ENCODE assay signal across 8 mouse cellular contexts in the genomic region with DNA sequence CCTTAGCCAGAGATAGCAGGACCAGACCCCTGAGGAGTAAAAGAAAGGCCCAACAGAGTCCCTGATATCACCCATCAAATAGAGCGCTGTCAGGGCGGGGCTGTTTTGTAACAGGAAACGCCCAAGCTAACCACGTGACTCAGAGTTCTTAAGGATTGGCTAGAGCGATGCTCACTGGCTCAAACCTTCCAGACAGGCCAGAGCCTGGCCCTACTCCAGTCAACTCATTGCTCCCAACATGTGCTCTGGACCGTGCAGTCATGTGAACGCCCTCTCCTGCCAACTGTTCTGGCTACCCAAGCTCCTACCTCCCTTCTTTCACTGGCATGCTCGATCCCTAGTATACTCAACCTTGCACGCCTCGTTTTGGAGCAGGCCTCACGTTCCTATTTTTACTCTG.
DNase-seq lines count a peak whose midpoint lies in the region; ATAC-seq and TF ChIP-seq lines count a peak whose summit lies in the region.

No protein-coding gene starts in this region.

- ATAC-seq in erythroid progenitor cell, adult 5-6 weeks (replicated peaks; ENCODE audit: low FRiP score, poor library complexity, severe bottlenecking) = peak; percentile 88
- peak; percentile 94 for ATAC-seq in liver, embryonic 12.5 days

- WGBS in liver, embryonic 12.5 days (ENCODE audit: insufficient replicate concordance) = 50% methylated on average over 11 of the region's 11 CpGs
- WGBS in thymus, adult 2 months = 87% methylated on average over 11 of the region's 11 CpGs

- H3K4me2 ChIP-seq in liver, embryonic 12.5 days = peak overlapping the region; percentile 50

- H3K27ac ChIP-seq in liver, embryonic 12.5 days = peak overlapping the region; percentile 76
- no peak overlapping the region for H3K27ac ChIP-seq in thymus, adult 2 months (ENCODE audit: control insufficient read depth, insufficient read depth, low read length)

- TF ChIP-seq POLR2A in thymus, adult 2 months (IDR thresholded peaks at IDR 0.05; ENCODE audit: control insufficient read depth, extremely low read depth, insufficient read depth, low read length, poor library complexity) = no peak

- no peak overlapping the region for H3K4me3 ChIP-seq in liver, embryonic 12.5 days
- H3K4me3 ChIP-seq in thymus, adult 2 months (ENCODE audit: control insufficient read depth, insufficient read depth, low read length) = no peak overlapping the region

- DNase-seq in testis, postnatal 14 days (ENCODE audit: low spot score) = peak; percentile 40
- no peak for DNase-seq in testis, postnatal 10 days (ENCODE audit: low spot score)
- DNase-seq in adrenal gland, postnatal 10 days = peak; percentile 74
- DNase-seq in heart, postnatal 14 days = peak; percentile 83 to 86
- peak; percentile 55 for DNase-seq in splenic B cell, adult 2 months (ENCODE audit: low read depth, low spot score)
- DNase-seq in thymus, adult 2 months = no peak

- peak overlapping the region; percentile 43; the same call in 1 of the 2 replicates for H3K9ac ChIP-seq in liver, embryonic 12.5 days

- peaks cover 70% of the 10 kb centered on the region for H3K36me3 ChIP-seq in liver, embryonic 12.5 days
- H3K36me3 ChIP-seq in splenic B cell, adult 2 months (ENCODE audit: control insufficient read depth, insufficient read depth, low read length, poor library complexity, severe bottlenecking) = no peaks in the 10 kb centered on the region
- no peaks in the 10 kb centered on the region for H3K36me3 ChIP-seq in thymus, adult 2 months (ENCODE audit: control insufficient read depth, insufficient read depth, low read length)

- H3K4me1 ChIP-seq in liver, embryonic 12.5 days = peaks cover 76% of the 10 kb centered on the region
- peaks cover 9% of the 10 kb centered on the region for H3K4me1 ChIP-seq in thymus, adult 2 months (replicated peaks; ENCODE audit: control insufficient read depth, insufficient read depth, low read length)

- no peaks in the 10 kb centered on the region for H3K27me3 ChIP-seq in liver, embryonic 12.5 days (replicated peaks)
- no peaks in the 10 kb centered on the region for H3K27me3 ChIP-seq in splenic B cell, adult 2 months (ENCODE audit: control insufficient read depth, insufficient read depth, low read length, poor library complexity, severe bottlenecking)
- no peaks in the 10 kb centered on the region for H3K27me3 ChIP-seq in thymus, adult 2 months (ENCODE audit: control insufficient read depth, insufficient read depth, low read length)

- TF ChIP-seq CTCF in thymus, adult 2 months (IDR thresholded peaks at IDR 0.05; ENCODE audit: borderline replicate concordance, control insufficient read depth, extremely low read depth, insufficient read depth, low read length, poor library complexity) = no peak

- no peaks in the 10 kb centered on the region for H3K9me3 ChIP-seq in liver, embryonic 12.5 days (replicated peaks)

- intact Hi-C loops in heart, postnatal 14 days (cut with DNase I) = no loop called here

Comparison
In these comparisons a context has a peak if more than half of its experiments do, and no peak if none do; other contexts are left out.
1. DNase-seq: peak in testis, postnatal 14 days (single experiment), adrenal gland, postnatal 10 days (single experiment), heart, postnatal 14 days (2 of 2) and splenic B cell, adult 2 months (single experiment); none in testis, postnatal 10 days (single experiment) and thymus, adult 2 months (single experiment).